Mouse (Mus musculus) brain, embryonic 14.5 days (tissue): ENCODE data around the gene Gm20509.

Experiments
- CTCF ChIP-seq: fragments of 200-500 bp; IDR thresholded peaks from 2 replicates; pipeline ENCODE4 v1.5.1; 2012; ENCODE audit warnings: inconsistent platforms, mild to moderate bottlenecking, moderate library complexity, borderline replicate concordance; ENCODE audit not compliant: insufficient read depth, insufficient read length; ENCODE audit errors: extremely low read depth
- POLR2A ChIP-seq: fragments of 200-500 bp; IDR thresholded peaks from 2 replicates; pipeline ENCODE4 v1.6.1; 2012; ENCODE audit warnings: mild to moderate bottlenecking, inconsistent platforms, borderline replicate concordance; ENCODE audit not compliant: poor library complexity, insufficient read depth, insufficient read length, severe bottlenecking; ENCODE audit errors: extremely low read depth

- TF ChIP-seq POLR2A = no peak
- TF ChIP-seq CTCF = peak; percentile 61; the same call in 1 of the 2 replicates
Observed at GRCm38 (mm10) chr9:73121735-73122134, 19.5 kb downstream of the Gm20509 start.
